Mouse (Mus musculus) cerebellum, adult 2 months (tissue): ENCODE measurements around the gene Prr23a1. TPM values are rescaled to one million over a fixed set of nuclear protein-coding genes. Genes with fewer than 3 reads are reported as not detected.
"Not testable (repeated sequence)": the region's sequence is repeated elsewhere in the genome, so short reads cannot be mapped to it uniquely, and the experiment has no call there.

Experiments used
- DNase-seq, 2 experiments: peaks; one replicate each; pipeline ENCODE4 v3.0.0; 2021
- H3K27ac ChIP-seq: fragments of 200-500 bp; 2 replicates; pipeline ENCODE4 v1.5.1; 2012; ENCODE audit warnings: low read length, control low read depth, inconsistent platforms; ENCODE audit not compliant: insufficient read depth
- H3K27me3 ChIP-seq: fragments of 200-500 bp; 2 replicates; pipeline ENCODE4 v1.6.1; 2012; ENCODE audit warnings: inconsistent platforms, mild to moderate bottlenecking, low read length, moderate library complexity; ENCODE audit not compliant: control insufficient read depth, insufficient read depth
- H3K4me1 ChIP-seq: fragments of 200-500 bp; 2 replicates; pipeline ENCODE4 v1.6.1; 2011; ENCODE audit warnings: low read length; ENCODE audit not compliant: control insufficient read depth, insufficient read depth
- H3K4me3 ChIP-seq: fragments of 200-500 bp; replicated peaks from 2 replicates; pipeline ENCODE3; 2011; ENCODE audit warnings: mild to moderate bottlenecking, low read depth, low read length, control low read depth; ENCODE audit not compliant: insufficient read depth
- CTCF ChIP-seq: fragments of 200-500 bp; IDR thresholded peaks from 2 replicates; pipeline ENCODE4 v1.5.1; 2011; ENCODE audit warnings: low read depth, mild to moderate bottlenecking, control low read depth, low read length, moderate library complexity, borderline replicate concordance; ENCODE audit not compliant: insufficient read depth
- POLR2A ChIP-seq: fragments of 200-500 bp; IDR thresholded peaks from 2 replicates; pipeline ENCODE4 v1.6.1; 2011; ENCODE audit warnings: low read length, control low read depth, borderline replicate concordance; ENCODE audit not compliant: insufficient read depth
- WGBS: fragments of 180-500 bp; shearing (Covaris S2); methylation state at CpG from one replicate; pipeline ENCODE4 v1.1.7; 2018; 5-methylcytosine and 5-hydroxymethylcytosine counted together
- polyA plus RNA-seq: library from polyadenylated mRNA; depleted of rRNA; stranded (reverse); fragments of >200 nt; gene quantifications from 2 replicates; pipeline ENCODE4 v1.2.3, GENCODE M21; 2012; rRNA removed

Gene Prr23a1
- polyA plus RNA-seq = not detected in 2 replicates

GRCm38 (mm10) chr9:98842117-98842516 is at the start of gene Prr23a1:
Gene Prr23a1, plus strand, starts transcription at chr9:98842503.
- Histone ChIP-seq H3K4me1 (no peaks in the 10 kb centered on the region), H3K27me3 (no peaks in the 10 kb centered on the region), H3K4me3 (no peak within 1 kb of the TSS), H3K27ac (no peak within 1 kb of the TSS)
- no peak for DNase-seq
- WGBS = 58% methylated on average over 22 of the region's 22 CpGs
- TF ChIP-seq POLR2A (no peak), CTCF (no peak)

- no peaks in the 10 kb centered on the region for H3K4me1 ChIP-seq
- no peak overlapping the region for H3K4me3 ChIP-seq
- TF ChIP-seq CTCF (no peak), POLR2A (no peak)
- DNase-seq = no peak
- WGBS = 23% methylated on average over 1 of the region's 1 CpGs
- H3K27ac ChIP-seq = no peak overlapping the region
- H3K27me3 ChIP-seq = no peaks in the 10 kb centered on the region
These were observed 43.3 kb upstream of the Prr23a1 start for GRCm38 (mm10) chr9:98799021-98799420.

GRCm38 (mm10) chr9:98803971-98804370 is 38.3 kb upstream of the Prr23a1 start:
- H3K4me3 ChIP-seq = no peak overlapping the region
- no peaks in the 10 kb centered on the region for H3K4me1 ChIP-seq
- TF ChIP-seq POLR2A = no peak
- TF ChIP-seq CTCF = no peak
- no peak overlapping the region for H3K27ac ChIP-seq
- DNase-seq = no peak
- 54% methylated on average over 12 of the region's 12 CpGs for WGBS
- no peaks in the 10 kb centered on the region for H3K27me3 ChIP-seq

GRCm38 (mm10) chr9:98805511-98805910 is 36.8 kb upstream of the Prr23a1 start:
- H3K27me3 ChIP-seq = no peaks in the 10 kb centered on the region

GRCm38 (mm10) chr9:98805934-98806333 is 36.4 kb upstream of the Prr23a1 start:
- no peak for DNase-seq
- 56% methylated on average over 3 of the region's 3 CpGs for WGBS
- H3K27ac ChIP-seq = no peak overlapping the region
- H3K4me3 ChIP-seq = no peak overlapping the region
- no peaks in the 10 kb centered on the region for H3K27me3 ChIP-seq
- no peaks in the 10 kb centered on the region for H3K4me1 ChIP-seq
- TF ChIP-seq CTCF (no peak), POLR2A (no peak)

More at GRCm38 (mm10) chr9:98805511-98805910, 36.8 kb upstream of the Prr23a1 start:
- Histone ChIP-seq H3K27ac (no peak overlapping the region), H3K4me3 (no peak overlapping the region), H3K4me1 (no peaks in the 10 kb centered on the region)
- DNase-seq = no peak
- TF ChIP-seq CTCF = no peak
- no peak for TF ChIP-seq POLR2A
- WGBS = 63% methylated on average over 15 of the region's 15 CpGs

GRCm38 (mm10) chr9:98807631-98808030 is 34.7 kb upstream of the Prr23a1 start:
- H3K4me1 ChIP-seq = no peaks in the 10 kb centered on the region
- DNase-seq = no peak

GRCm38 (mm10) chr9:98809526-98809925 is 32.8 kb upstream of the Prr23a1 start:
- H3K4me1 ChIP-seq, H3K27ac ChIP-seq, H3K4me3 ChIP-seq, H3K27me3 ChIP-seq: not testable (repeated sequence)
- DNase-seq = peak in 1 of 2 experiments; percentile 17
- WGBS = 55% methylated on average over 2 of the region's 2 CpGs

More at GRCm38 (mm10) chr9:98807631-98808030, 34.7 kb upstream of the Prr23a1 start:
- Histone ChIP-seq H3K27me3 (no peaks in the 10 kb centered on the region), H3K4me3 (no peak overlapping the region), H3K27ac (no peak overlapping the region)
- 76% methylated on average over 8 of the region's 8 CpGs for WGBS
- TF ChIP-seq CTCF (no peak), POLR2A (no peak)

- no peak for TF ChIP-seq POLR2A
- no peak for TF ChIP-seq CTCF
- 50% methylated on average over 3 of the region's 3 CpGs for WGBS
- Histone ChIP-seq H3K27ac (no peak overlapping the region), H3K4me1 (no peaks in the 10 kb centered on the region), H3K27me3 (no peaks in the 10 kb centered on the region), H3K4me3 (no peak overlapping the region)
- no peak for DNase-seq
These were observed 26.2 kb upstream of the Prr23a1 start for GRCm38 (mm10) chr9:98816066-98816465.

- TF ChIP-seq POLR2A = no peak
- TF ChIP-seq CTCF = no peak
- no peaks in the 10 kb centered on the region for H3K27me3 ChIP-seq
- WGBS = 86% methylated on average over 7 of the region's 7 CpGs
- no peak overlapping the region for H3K4me3 ChIP-seq
- DNase-seq = no peak
- H3K27ac ChIP-seq = no peak overlapping the region
- no peaks in the 10 kb centered on the region for H3K4me1 ChIP-seq
These were observed 24.7 kb upstream of the Prr23a1 start for GRCm38 (mm10) chr9:98817592-98817991.
